Mouse (Mus musculus): ENCODE measurements around the gene Dtnbp1. TPM values are rescaled to one million over a fixed set of nuclear protein-coding genes. Genes with fewer than 3 reads are reported as not detected.

Dtnbp1 gene
- total RNA-seq, 2 experiments from 2014 or later: 91.0 to 94.3 TPM

DNA sequence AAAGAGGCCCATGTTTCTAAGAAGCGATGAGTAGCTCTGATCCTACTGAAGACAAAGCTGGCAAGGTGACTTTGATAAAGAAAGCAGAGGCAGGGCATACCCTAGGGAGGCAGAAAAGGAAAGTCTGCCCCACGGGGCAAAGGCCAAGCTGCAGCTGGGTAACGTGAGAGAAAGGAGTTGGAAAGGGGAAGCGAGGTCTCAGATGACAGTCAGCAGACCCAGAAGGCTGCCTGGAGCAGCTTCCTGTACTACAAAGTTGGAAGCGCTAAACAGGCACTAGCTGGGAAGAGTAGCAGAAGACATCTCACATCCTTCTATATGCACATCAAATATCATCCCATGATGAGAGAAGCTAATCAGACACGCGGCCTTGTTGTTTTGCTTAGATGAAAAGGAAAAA lies 3.9 kb upstream of the Dtnbp1 start:
- intact Hi-C loops (cut with DNase I): no loop called here
- DNase-seq (ENCODE audit: low spot score in 2 of 2): no peak

DNA sequence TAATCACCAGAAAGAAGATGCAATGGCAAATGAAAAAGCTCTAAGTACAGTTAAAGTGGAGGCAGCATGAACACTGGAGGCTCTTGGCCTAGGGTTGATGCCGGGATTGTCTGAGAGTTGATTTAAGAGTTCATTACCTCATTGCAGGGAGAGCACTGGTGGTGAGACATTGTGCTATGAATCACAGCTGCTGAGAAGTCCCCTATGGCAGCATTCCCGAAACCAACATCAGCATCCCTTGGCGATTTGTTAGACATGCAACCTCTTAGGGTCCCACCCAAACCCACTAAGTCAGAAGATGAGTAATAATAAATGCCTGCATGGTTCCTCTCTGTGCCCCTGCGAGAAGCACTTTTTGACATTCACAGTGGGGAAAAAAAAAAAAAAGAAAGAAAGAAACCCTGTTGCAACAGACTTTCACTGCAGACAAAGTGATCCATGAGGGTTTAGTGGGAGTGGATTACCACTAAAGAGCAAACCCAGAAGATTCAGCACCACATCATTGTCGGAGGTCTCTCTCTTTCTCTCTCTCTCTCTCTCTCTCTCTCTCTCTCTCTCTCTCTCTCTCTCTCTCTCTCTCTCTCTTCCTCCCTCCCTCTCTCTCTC lies 3.1 kb upstream of the Dtnbp1 start:
- intact Hi-C loops (cut with DNase I): no loop called here
- no peak for DNase-seq (ENCODE audit: low spot score in 2 of 2)

DNA sequence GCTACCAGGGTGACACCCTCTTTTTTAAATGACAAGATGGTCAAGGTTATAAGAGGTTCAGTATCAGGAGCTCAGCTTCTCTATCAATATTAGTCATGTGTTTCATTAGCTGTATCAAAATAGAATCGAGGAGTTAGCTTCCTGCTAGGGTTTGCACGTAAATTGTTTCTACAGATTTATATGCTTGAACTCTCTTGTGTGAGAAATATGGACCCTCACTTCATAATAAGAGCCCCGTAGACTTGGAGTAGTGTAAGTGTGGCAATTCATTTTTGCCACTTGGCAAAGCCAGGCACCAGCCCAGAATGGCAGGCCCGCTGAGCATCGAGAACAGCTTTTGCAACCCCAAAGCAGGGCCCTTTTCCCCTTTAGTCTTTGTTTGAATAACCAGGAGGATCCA lies 1.1 kb upstream of the Dtnbp1 start:
- no peak for DNase-seq (ENCODE audit: low spot score in 2 of 2)
- intact Hi-C loops (cut with DNase I): no loop called here

DNA sequence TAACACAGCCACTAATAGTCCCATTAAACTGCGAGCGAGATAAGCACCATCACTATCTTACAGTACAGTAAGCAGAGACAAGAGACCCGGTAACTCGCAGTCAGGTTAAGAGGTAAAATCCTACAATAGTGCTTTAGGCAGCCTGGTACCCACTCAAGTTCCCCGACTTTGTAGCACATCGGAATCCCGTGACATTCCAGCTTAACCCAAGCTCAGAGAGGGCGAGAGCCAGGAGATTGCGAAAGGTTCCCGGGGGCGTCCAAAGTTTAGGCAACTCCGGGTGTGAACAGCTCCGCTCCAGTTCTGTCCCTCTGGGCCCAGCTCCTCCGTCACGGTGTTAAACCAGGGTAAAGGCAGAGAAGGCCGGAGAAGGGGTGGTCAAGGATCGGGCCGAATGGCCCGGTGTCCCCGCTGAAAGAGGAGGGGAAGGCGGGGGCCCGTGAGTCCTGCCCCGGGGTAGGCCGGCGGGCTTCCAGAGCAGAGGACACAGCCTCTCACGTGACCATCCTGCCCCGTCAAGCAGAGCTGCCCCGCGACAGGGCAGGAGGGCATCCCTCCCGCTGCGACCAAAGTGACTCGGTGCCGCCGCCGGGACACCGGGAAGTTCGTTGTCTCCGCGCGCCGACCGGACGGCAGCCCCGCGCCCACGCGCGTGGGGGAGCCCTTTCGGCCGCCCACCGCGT lies 578 bp downstream of the Dtnbp1 start:
- intact Hi-C loops (cut with DNase I): no loop called here
- DNase-seq (ENCODE audit: low spot score in 2 of 2): peak in 1 of 2 experiments; percentile 55

DNA sequence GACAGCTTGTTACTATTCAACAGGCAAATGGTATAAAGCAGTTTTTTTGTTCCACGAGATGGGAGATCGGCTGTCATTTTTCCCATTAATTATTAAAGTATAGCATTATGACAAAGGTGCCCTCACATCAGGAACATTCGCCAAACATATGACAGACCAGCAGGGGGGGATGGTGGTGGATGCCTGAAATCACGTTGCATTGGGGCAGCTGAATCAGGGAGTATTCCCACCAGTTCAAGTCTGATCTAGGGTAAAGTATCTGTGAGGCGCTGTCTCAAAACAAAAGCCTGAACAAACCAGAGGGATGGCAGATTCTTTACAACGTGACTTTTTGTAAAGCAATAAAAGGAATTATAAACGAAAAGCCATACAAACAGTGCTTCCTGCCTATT lies 1.1 kb downstream of the Dtnbp1 start:
- intact Hi-C loops (cut with DNase I): no loop called here
- no peak for DNase-seq (ENCODE audit: low spot score in 2 of 2)

DNA sequence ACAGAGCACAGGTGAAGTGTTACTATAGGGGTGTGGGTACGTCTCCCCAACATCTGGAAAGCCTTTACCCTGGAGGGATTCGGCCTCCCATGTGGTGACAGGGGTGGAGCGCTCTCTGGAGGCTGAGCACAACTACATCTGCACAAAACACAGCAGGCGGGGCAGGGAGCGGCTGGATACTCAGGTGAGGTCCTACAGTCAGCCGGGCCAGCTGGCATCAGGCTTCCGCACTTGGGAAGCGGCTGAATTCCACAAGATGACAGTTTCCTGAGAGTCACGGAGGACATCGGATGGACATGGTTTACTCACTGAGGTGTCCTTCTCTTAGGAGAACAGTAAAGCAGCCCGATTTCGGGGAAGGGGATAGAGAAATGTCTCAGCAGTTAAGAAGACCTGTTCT lies 2.7 kb downstream of the Dtnbp1 start:
- DNase-seq (ENCODE audit: low spot score in 2 of 2): no peak
- intact Hi-C loops (cut with DNase I): no loop called here

DNA sequence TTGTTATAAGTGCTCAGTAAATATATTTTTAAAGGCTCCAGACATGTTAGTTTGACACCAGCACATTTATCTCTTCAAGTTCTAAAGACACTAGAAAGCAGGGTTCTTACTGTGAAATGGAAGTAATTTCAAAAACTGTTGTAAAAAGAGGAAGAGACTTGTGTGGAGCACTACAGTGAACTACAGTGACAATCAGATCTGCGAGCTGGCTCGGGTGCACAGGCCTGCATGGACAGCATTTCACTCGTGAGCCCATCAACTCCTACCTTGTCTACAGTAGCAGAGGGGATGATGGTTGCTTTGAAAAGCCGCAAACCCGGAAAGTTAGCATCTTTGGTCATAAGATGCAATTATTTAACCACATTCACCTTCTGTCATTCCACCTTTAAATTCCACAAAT lies 5.6 kb downstream of the Dtnbp1 start:
- no peak for DNase-seq (ENCODE audit: low spot score in 2 of 2)
- intact Hi-C loops (cut with DNase I): no loop called here

DNA sequence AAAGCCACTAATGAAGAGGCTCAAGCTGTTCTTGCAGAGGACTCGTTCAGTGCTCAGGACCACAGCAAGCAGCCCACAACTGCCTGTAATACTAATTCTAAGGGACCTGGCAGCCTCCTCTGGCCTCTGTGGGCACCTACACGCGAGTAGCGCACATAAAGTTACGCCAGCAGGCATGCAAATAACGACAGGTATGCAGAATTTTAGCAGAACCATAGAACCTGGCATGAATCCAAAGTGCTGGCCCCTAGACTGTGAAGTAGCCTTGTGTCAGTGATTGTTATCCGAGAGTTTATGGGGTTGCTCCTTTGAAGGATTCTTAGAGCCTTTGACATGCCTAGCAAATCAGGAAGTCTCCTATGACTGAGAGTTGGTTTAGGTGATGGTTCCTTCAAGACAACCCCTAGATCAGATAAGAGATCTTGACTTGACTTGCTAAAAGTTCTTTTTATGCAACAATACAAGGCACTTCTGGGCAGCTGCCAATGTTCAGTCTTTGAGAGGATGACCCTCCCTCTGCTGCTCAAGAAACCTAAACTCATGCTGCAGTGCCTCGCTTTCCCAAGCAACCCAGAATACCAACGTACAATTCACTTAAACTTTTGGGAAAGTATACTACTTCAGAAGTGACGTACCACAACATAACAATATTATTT lies 9.3 kb downstream of the Dtnbp1 start:
- intact Hi-C loops (cut with DNase I): no loop called here
- no peak for DNase-seq (ENCODE audit: low spot score in 2 of 2)

DNA sequence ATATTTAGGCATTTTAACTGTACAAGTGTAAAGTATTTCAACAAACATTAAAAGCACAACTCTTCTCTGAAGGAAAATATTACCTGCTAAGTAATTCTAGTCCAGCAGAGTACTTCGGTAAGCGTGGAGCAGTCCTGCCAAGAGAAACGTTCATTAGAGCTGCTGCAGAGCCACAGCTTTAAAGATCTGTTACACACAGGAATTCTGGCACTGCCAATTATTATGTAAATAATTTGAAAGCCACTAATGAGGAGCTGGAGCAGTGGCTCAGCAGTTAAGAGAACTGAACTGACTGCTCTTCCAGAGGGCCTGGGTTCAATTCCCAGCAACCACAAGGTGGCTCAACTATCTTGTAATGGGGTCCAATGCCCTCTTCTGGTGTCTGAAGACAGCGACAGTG lies 10.0 kb downstream of the Dtnbp1 start:
- DNase-seq (ENCODE audit: low spot score in 2 of 2): no peak
- intact Hi-C loops (cut with DNase I): no loop called here

DNA sequence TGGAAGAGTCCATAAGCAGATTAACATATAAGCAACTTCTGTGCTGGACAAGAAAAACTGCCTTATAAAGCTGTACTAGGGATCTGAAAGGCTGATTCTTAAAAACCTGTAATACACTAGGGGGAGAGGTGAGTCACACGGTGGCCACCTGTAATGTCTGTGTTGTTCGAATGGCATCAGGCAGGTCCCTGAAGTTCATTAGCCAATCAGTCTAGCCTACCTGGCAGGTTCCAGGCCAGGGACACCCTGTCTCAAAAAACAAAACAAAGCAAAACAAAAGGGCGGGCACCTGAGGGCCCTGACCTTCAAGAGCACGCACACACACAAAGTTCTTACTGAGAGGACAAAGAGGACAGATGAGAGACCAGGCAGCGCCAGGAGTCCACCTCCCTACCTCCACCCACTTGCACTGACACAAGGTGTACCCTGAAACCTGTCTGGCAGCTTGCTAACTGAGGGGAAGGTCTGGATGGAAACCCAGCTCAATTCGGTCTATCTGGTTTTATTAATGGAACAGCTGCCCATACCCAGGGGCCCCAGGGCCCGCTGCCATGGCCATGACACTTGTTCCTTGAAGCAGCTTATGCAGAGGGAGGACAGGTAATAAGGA lies 11.8 kb downstream of the Dtnbp1 start:
- intact Hi-C loops (cut with DNase I): no loop called here
- no peak for DNase-seq (ENCODE audit: low spot score in 2 of 2)

DNA sequence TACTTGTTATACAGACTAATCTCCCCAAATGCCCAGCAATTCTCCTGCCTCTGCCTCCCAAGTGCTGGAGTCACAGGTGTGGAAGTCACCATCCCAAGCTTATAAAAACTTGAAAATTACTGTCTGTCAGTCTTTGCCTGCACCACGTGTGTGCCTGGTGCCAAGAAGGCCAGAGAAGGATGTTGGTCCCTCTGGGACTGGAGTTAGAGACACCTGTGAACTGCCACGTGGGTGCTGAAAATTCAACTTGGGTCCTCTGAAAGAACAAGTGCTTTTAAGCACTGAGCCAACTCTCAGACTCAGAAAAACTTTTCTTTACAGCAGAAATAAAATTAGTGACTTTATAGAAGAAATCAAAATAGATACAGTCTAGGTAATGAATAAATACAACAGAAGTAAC lies 15.6 kb downstream of the Dtnbp1 start:
- intact Hi-C loops (cut with DNase I): no loop called here

DNA sequence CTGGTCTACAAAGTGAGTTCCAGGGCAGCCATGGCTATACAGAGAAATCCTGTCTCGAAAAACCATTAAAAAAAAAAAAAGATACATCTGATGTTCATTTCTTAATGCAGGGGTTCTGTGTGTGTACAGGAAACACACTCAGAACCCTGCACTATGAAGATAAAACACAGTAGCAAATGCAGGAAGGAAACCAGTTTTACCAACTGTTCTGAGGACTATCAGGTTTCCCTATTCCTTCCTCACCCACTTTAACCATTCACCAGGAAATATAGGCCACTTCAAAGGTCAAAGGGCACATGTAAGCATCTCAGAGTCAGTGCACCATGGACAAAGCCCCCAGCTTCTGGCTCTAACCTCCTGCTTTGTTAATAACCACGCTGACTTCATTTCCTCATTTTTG lies 16.6 kb downstream of the Dtnbp1 start:
- intact Hi-C loops (cut with DNase I): no loop called here
- no peak for DNase-seq (ENCODE audit: low spot score in 2 of 2)

More for the DNA sequence above, 15.6 kb downstream of the Dtnbp1 start:
- DNase-seq (ENCODE audit: low spot score in 2 of 2): no peak

DNA sequence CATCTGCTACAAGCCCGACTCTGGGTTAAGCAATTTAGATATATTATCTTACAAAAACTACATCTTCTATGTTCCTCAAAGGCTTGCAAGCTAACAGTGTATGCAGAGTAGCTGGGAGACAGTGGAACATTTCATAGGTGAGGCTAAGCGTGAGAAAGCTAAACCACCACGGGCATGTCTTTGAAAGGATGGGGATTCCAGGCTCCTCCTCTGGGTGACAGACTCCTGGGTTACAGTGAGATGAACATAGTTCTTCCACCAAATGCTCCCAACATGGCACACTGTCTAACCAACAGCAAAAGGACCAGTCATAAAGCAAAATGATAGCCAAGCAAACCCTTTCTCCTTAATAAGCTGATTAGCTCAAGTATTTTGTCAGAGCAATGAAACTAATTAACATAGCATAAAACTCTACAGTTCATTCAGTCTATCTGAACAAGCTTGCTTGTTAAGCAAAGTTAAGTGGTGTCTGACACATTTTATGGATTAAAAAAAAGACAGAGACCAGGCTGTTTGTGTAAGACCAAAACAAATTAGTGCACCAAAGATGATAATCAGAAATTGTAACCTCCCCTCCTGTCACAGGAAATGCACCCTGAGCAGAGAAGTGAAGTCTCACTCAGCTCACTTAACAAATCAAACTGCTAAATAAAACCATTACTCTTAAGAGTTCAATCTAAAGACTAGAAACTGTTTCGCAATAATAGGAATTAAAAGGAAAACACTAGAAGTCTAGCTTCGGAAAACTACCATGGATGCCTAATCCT lies 18.1 kb downstream of the Dtnbp1 start:
- intact Hi-C loops (cut with DNase I): no loop called here
- no peak for DNase-seq (ENCODE audit: low spot score in 2 of 2)

DNA sequence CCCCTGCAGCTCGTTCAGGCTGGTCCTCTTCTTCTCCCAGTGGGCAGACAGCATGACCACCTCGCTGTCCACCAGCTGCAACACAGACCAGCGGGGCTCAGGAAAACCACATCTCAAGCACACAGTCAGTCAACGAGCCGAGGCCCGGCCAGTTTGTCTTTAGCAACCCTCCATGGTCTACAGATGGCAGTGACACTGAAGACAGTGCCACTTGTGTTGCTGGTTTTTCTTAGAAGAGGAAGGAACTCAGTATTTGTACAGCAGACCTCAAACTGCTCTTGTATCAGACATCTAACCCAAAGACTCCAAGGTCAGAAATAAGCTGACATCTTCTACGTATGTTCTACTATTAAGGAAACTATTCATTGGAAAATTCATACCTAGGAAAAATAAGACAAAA lies 19.1 kb downstream of the Dtnbp1 start:
- no peak for DNase-seq (ENCODE audit: low spot score in 2 of 2)
- intact Hi-C loops (cut with DNase I): no loop called here

DNA sequence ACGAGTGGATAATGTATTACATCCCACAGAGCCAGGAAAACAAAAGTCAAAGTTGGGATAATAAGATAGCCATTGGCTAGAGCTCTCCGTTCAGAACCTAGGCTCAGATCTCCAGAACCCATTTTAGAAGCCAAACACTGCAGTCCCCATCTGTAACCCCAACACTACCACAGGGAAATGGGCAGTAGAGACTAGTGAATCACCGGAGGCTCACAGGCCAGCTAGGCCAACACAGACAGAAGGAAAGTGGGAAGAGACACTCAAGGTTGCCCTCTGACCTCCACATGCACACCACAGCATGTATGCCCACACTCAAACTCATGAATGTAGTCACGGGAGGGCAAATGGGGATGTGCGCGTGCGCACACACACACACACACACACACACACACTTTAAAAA lies 22.5 kb downstream of the Dtnbp1 start:
- no peak for DNase-seq (ENCODE audit: low spot score in 2 of 2)
- intact Hi-C loops (cut with DNase I): loop anchor here (10.0 kb wide), 2 partner anchors 1115 to 1185 kb away; no protein-coding TSS in a partner anchor

DNA sequence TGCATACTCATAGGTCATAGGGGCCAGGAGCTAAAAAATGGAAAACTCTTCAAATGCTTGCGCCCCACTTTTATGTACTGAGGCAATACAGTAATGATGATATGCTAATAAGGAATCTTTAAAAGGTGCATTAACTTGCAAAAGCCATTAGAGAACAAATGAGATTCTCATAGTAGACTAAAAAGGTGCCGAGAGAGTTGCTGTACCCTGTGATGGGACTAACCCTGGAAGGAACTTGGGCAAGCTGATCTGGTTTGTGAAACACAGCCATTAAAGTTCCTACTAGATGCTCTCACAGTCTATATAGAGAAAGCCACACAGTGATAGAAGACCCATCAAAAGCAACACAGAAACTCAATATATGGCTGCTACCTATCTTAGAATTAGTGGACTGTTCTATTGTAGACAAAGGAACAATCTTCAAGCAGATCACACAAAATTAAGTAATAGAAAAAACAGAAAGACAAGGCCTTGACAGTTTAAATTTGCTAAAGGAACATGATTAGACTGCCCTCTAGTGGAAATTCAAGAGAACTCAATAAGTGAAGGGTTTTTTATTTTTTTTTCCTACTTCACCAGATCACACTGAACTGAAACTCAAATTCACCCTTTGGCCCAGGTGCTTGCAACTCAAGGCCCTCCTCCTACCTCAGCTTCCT lies 24.3 kb downstream of the Dtnbp1 start:
- no peak for DNase-seq (ENCODE audit: low spot score in 2 of 2)
- intact Hi-C loops (cut with DNase I): loop anchor here (10.0 kb wide), 2 partner anchors 1113 to 1183 kb away; no protein-coding TSS in a partner anchor

DNA sequence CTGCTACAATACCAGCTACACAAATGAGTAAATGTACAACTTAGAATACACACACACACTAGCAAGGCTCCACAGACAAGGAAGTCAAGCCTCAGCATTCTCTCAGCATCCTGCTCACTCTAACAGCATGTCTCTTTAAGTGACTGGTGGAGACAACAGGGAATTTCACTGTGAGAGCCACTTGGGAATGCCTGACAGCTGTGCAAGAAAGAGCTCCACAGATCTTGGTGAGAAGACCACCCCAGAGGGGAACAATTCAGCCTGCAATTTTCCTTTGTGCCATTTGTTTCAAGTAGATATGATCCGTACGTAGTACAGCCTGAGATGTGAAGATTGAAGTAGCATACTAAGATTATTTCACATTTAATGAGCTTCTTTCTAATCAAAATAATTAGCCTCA lies 24.9 kb downstream of the Dtnbp1 start:
- DNase-seq (ENCODE audit: low spot score in 2 of 2): no peak
- intact Hi-C loops (cut with DNase I): loop anchor here (10.0 kb wide), 2 partner anchors 1112 to 1182 kb away; no protein-coding TSS in a partner anchor

DNA sequence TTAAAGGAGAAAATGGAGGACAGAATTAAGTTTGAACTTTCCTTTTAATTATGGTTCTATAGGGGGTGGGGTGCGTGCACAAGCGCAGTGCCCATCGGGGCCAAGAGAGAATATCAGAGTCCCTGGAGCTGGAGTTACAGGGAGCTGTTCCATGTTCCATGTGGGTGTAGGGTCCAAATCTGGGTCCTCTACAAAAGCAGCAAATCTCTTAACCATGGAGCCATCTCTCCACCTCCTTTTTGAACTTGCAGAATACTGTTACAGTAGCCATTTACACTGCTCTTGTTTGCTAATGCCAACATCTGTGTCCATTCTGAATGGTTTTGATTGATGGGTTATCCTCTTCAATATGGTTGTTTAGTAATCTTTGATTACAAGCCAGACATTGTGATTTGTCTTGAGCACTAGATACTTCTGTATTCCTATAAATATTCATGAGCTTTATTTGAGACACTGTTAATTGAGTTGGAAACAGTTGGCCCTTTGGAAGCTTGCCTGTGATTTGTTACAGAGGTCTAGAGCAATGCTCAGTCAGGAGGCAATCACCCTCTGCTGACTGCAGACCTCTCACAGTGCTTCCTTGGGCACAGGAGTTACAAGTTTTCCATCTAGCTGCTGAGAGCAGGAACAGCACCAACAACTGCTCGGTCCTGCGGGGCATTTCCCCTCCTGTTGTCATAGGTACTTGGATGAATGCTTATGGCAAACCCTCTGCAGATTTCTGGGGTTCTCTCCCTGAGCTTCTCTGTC lies 41.2 kb downstream of the Dtnbp1 start:
- no peak for DNase-seq (ENCODE audit: low spot score in 2 of 2)
- intact Hi-C loops (cut with DNase I): no loop called here

DNA sequence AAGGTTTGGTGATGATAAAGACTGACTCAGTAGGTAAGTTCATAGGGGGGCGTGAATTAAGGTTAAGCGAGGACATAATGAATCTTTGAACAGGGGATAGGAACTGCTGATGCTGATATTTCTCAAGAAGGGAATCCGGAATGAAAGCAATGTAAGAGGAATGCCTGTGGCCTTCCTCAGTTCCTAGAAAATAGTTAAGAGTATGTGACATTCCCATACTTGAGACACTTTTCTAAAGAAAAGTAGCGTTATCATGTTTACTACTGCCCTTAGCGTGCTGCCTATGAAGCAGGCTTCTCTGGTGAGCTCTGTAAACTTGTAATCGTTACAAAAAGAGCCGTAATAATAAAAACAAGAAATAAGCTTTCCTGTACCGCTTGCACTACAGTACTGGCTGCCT lies 44.9 kb downstream of the Dtnbp1 start:
- no peak for DNase-seq (ENCODE audit: low spot score in 2 of 2)
- intact Hi-C loops (cut with DNase I): no loop called here
